Mouse (Mus musculus): ENCODE results near the gene Acnat1. TPM values are rescaled to one million over a fixed set of nuclear protein-coding genes. Genes with fewer than 3 reads are reported as not detected.
"Not testable (repeated sequence)": the region's sequence is repeated elsewhere in the genome, so short reads cannot be mapped to it uniquely, and the experiment has no call there.

Acnat1 gene
- total RNA-seq, 2 experiments from 2014 or later = 0.57 to 1.1 TPM

DNA sequence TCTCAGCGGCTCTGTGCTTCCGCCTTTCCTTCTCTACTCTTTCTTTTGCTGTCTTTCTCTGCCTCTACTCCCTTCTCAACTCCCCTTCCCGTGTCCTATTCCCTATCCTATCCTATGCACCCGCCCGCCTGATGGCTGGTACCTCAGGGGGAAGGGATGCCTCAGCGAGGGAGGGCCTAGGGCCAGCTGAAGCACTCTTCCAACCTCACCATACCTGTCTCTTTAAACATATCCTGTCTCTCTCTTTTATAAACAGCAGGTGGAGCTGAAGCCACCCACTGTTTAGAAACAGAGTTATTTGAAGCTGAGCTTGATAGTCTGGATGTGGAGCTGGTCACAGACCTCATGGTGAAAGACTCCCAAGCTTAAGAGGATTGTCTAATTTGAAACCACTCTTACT is 6.4 kb downstream of the Acnat1 start:
- DNase-seq (ENCODE audit: low spot score in 2 of 2) = no peak

DNA sequence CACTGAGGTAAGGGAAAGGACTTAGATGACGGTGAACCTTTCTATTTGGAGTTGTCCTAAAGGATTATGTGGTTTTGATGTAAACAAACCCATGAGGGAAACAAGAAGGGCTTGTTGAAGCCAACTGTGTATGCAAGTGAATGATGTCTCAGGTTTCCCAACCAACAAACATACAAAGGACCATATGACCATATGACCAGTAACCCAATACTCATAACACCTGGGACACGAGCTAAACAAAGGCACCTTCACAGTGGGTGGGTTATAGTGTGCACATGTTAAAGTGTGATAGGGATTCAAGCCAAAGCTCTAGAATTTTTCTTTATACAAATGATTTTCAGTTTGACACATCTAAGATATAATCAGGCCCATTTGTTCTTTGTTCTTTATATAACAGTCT is 17.5 kb downstream of the Acnat1 start:
- DNase-seq (ENCODE audit: low spot score in 2 of 2) = no peak

- no peak for DNase-seq (ENCODE audit: low spot score in 2 of 2)
Measured at GRCm38 (mm10) chr4:49451848-49452551, 21.7 kb downstream of the Acnat1 start.

GRCm38 (mm10) chr4:49451133-49451847 is 22.4 kb downstream of the Acnat1 start:
- DNase-seq (ENCODE audit: low spot score in 2 of 2) = not testable (repeated sequence)

DNA sequence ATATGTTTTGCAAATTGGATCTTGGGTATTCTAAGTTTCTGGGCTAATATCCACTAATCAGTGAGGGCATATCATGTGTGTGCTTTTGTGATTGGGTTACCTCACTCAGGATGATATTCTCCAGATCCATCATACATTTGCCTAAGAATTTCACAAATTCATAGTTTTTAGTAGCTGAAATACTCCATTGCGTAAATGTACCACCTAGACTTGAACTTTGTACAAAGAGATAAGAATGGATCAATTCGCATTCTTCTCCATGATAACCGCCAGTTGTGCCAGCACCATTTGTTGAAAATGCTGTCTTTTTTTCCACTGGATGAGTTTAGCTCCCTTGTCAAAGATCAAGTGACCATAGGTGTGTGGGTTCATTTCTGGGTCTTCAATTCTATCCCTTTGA is 36.7 kb downstream of the Acnat1 start:
- not testable (repeated sequence) for DNase-seq (ENCODE audit: low spot score in 2 of 2)

GRCm38 (mm10) chr4:49410151-49410550 is 63.6 kb downstream of the Acnat1 start:
- DNase-seq (ENCODE audit: low spot score in 2 of 2) = not testable (repeated sequence)

DNA sequence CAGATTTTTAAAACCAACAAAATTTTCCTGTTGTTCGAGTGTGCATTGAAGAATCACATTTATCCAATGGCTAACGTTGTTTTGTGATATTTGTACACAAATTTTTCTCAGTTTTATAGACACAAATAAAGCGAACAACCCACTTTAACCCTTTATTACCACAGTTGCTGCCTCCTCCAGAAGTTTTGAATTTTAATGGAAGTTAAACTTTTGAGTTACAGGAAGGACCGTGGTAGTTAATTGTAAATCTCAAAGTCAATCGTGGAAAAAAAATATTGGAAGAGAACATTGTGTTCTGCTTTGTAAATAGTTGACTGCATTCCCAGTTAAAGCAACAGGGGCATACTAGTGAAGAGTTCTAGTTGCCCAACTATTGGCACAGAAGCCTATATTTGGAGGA is 65.8 kb downstream of the Acnat1 start, which contains the start of gene Acnat2:
TSS of gene Acnat2 (minus strand) at position 195 of the 400 bp plus-strand sequence.
- DNase-seq (ENCODE audit: low spot score in 2 of 2) = not testable (repeated sequence)

Other genes starting within 250 kb of the Acnat1 start
- gene Acnat2, start 65.8 kb downstream of the Acnat1 start, total RNA-seq (2021) = not detected
- under 1 TPM; 0.18 to 0.27 TPM for gene Baat, start 32.6 kb upstream of the Acnat1 start, total RNA-seq (2021)
- 10 to 100 TPM; 33.5 to 35.6 TPM for gene Mrpl50, start 47.2 kb upstream of the Acnat1 start, total RNA-seq (2021)
- 10 to 100 TPM; 16.7 to 18.3 TPM for gene Zfp189, start 47.3 kb upstream of the Acnat1 start, total RNA-seq (2021)
- gene Aldob, start 75.6 kb upstream of the Acnat1 start, total RNA-seq (2021) = 1 to 10 TPM; 1.5 to 1.6 TPM
- gene Tmem246, start 124.0 kb upstream of the Acnat1 start, total RNA-seq (2021) = 10 to 100 TPM; 76.8 to 80.3 TPM
- 10 to 100 TPM; 79.6 to 80.6 TPM for gene Rnf20, start 158.1 kb upstream of the Acnat1 start, total RNA-seq (2021)
- 1 to 10 TPM; 1.5 to 1.8 TPM for gene Ppp3r2, start 208.1 kb upstream of the Acnat1 start, total RNA-seq (2021)

Data from layer of hippocampus, postnatal 10 days (tissue).